Mouse (Mus musculus): ENCODE results near the gene Gtf2h2.

DNA sequence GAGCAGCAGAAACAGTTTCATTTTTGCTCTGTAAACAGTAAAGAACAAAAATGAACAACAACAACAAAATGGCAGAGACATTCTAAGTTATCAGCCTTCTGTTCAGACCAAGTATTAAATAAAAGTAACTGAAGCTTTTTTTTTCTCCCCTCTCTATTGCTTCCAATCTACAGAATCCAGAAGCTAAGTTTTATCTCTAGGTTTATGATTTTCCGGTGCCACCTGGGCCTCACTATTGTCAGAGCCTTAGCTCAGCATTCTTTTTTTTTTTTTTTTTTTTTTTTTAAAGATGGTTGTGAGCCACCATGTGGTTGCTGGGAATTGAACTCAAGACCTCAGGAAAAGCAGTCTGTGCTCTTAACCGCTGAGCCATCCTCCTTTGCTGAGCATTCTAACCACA is 20.4 kb upstream of the Gtf2h2 start:
- TF ChIP-seq CTCF (IDR thresholded peaks at IDR 0.05; ENCODE audit: extremely low read depth, insufficient read length, insufficient replicate concordance, low read depth, low read length) (no peak), POLR2A (IDR thresholded peaks at IDR 0.05; ENCODE audit: low read depth, low read length) (no peak)

All from small intestine, adult 2 months (tissue).